Mouse (Mus musculus) kidney, adult 2 months (tissue): ENCODE measurements around the gene AI464131. TPM values are rescaled to one million over a fixed set of nuclear protein-coding genes. Genes with fewer than 3 reads are reported as not detected.
"Not testable (repeated sequence)": the region's sequence is repeated elsewhere in the genome, so short reads cannot be mapped to it uniquely, and the experiment has no call there.

Experiments
- DNase-seq: peaks from one replicate; pipeline ENCODE4 v3.0.0; 2021
- H3K27ac ChIP-seq: fragments of 200-500 bp; 2 replicates; pipeline ENCODE4 v1.5.1; 2012; ENCODE audit warnings: low read depth, low read length, control low read depth, inconsistent platforms; ENCODE audit not compliant: insufficient read depth
- H3K27me3 ChIP-seq: fragments of 200-500 bp; replicated peaks from 2 replicates; pipeline ENCODE4 v1.6.1; 2012; ENCODE audit warnings: mild to moderate bottlenecking, moderate library complexity, low read length, inconsistent platforms; ENCODE audit not compliant: control insufficient read depth, insufficient read depth
- H3K36me3 ChIP-seq: fragments of 200-500 bp; 2 replicates; pipeline ENCODE4 v1.6.1; 2012; ENCODE audit warnings: mild to moderate bottlenecking, moderate library complexity, low read length, inconsistent platforms; ENCODE audit not compliant: control insufficient read depth, insufficient read depth
- H3K4me1 ChIP-seq: fragments of 200-500 bp; 2 replicates; pipeline ENCODE4 v1.6.1; 2011; ENCODE audit warnings: low read length; ENCODE audit not compliant: control insufficient read depth, insufficient read depth
- H3K4me3 ChIP-seq: fragments of 200-500 bp; 2 replicates; pipeline ENCODE4 v1.5.1; 2011; ENCODE audit warnings: mild to moderate bottlenecking, low read depth, low read length, control low read depth; ENCODE audit not compliant: insufficient read depth
- CTCF ChIP-seq: fragments of 200-500 bp; conservative IDR thresholded peaks from 2 replicates; pipeline ENCODE4 v1.5.1; 2011; ENCODE audit warnings: low read depth, mild to moderate bottlenecking, control low read depth, low read length, moderate library complexity, mixed read lengths; ENCODE audit not compliant: insufficient read depth, insufficient read length
- POLR2A ChIP-seq: fragments of 200-500 bp; IDR thresholded peaks from one replicate; pipeline ENCODE4 v1.6.1; 2011; ENCODE audit warnings: low read depth, low read length, control low read depth
- WGBS: fragments of 180-500 bp; shearing (Covaris S2); methylation state at CpG from one replicate; pipeline ENCODE4 v1.1.7; 2018; 5-methylcytosine and 5-hydroxymethylcytosine counted together
- polyA plus RNA-seq: library from polyadenylated mRNA; depleted of rRNA; stranded (reverse); fragments of >200 nt; gene quantifications from 2 replicates; pipeline ENCODE4 v1.2.3, GENCODE M21; 2012

The AI464131 gene
- polyA plus RNA-seq, 1 experiment = 23.1 TPM

- TF ChIP-seq POLR2A (no peak), CTCF (no peak)
Observed at GRCm38 (mm10) chr4:41470684-41471383, 32.0 kb downstream of the AI464131 start.

GRCm38 (mm10) chr4:41470051-41470683 is 32.7 kb downstream of the AI464131 start:
- Histone ChIP-seq H3K27ac (no peak overlapping the region), H3K4me3 (no peak overlapping the region), H3K27me3 (no peaks in the 10 kb centered on the region), H3K36me3 (no peaks in the 10 kb centered on the region), H3K4me1 (peaks cover 5% of the 10 kb centered on the region; the same call in 1 of the 2 replicates)
- TF ChIP-seq CTCF = no peak
- TF ChIP-seq POLR2A = no peak
- DNase-seq = no peak
- 78% methylated on average over 7 of the region's 7 CpGs for WGBS

More at GRCm38 (mm10) chr4:41470684-41471383, 32.0 kb downstream of the AI464131 start:
- DNase-seq = peak; percentile 25
- no peaks in the 10 kb centered on the region for H3K36me3 ChIP-seq
- H3K27me3 ChIP-seq = no peaks in the 10 kb centered on the region
- no peak overlapping the region for H3K4me3 ChIP-seq
- H3K4me1 ChIP-seq = peaks cover 5% of the 10 kb centered on the region; the same call in 1 of the 2 replicates
- 72% methylated on average over 5 of the region's 5 CpGs for WGBS
- no peak overlapping the region for H3K27ac ChIP-seq

GRCm38 (mm10) chr4:41469199-41469598 is 33.7 kb downstream of the AI464131 start:
- Histone ChIP-seq H3K27ac (peak overlapping the region; percentile 80), H3K36me3 (no peaks in the 10 kb centered on the region), H3K27me3 (no peaks in the 10 kb centered on the region), H3K4me1 (peaks cover 5% of the 10 kb centered on the region; the same call in 1 of the 2 replicates), H3K4me3 (no peak overlapping the region)
- TF ChIP-seq CTCF = no peak
- TF ChIP-seq POLR2A = no peak
- 56% methylated on average over 10 of the region's 10 CpGs for WGBS
- no peak for DNase-seq

DNA sequence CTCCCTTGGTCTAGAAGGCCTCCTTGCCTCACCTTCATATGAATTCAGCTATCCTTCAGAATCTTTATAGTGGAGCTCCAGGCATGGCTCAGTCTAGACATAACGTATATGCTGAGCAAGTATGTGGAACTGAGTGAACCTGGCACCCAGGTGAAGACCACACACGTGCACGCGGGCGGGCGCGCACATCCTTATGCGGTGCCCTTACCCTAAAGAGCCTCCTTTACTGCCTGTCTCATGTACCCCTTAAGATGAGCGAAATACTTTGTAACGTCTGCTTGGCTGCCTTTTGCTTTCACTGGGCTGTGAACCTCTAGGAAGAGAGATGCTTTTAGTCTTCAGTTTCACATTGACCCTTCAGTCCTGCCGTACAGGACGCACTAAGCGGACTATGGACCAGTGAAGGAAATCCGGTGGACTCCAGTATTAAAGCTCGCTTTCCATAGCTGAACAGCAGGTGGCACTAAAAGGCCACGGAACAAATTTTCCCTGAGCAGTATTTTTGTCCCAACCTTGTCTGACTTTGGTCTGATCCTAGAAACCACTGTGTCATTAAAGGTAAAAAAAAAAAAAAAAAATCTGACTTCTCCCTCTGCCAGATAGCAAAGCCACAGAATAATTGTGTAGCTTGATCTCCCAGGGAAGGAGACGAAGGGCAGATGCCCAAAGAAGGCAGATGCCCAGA is 34.3 kb downstream of the AI464131 start:
- H3K4me1 ChIP-seq = peaks cover 7% of the 10 kb centered on the region; the same call in 1 of the 2 replicates
- WGBS = 45% methylated on average over 17 of the region's 17 CpGs
- DNase-seq = peak; percentile 83

DNA sequence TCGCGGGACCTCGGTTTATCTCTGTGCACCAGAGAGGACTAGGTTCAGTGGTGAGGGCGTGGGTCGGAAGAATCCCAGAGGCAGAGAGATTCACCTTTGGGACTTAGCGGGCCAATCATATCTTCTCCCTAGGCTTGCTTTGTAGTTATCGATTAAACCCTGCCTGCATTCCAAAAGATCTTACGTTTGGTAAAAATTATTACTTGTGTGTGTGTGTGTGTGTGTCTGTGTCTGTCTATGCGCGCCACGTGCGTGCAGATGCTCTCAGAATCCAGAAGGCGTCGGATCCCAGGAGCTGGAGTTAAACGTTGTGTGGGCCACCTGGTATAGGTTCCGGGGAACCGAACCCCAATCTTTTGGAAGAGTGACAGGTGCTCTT is 37.6 kb downstream of the AI464131 start:
- Histone ChIP-seq H3K27me3 (no peaks in the 10 kb centered on the region), H3K27ac (peak overlapping the region; percentile 72; the same call in 1 of the 2 replicates), H3K4me1 (peaks cover 7% of the 10 kb centered on the region; the same call in 1 of the 2 replicates), H3K36me3 (no peaks in the 10 kb centered on the region), H3K4me3 (peak overlapping the region; percentile 77)
- TF ChIP-seq POLR2A = no peak
- TF ChIP-seq CTCF = no peak
- no peak for DNase-seq
- WGBS = 4% methylated on average over 17 of the region's 17 CpGs

More for the DNA sequence above, 34.3 kb downstream of the AI464131 start:
- Histone ChIP-seq H3K36me3 (no peaks in the 10 kb centered on the region), H3K27ac (peak overlapping the region; percentile 80; the same call in 1 of the 2 replicates), H3K4me3 (no peak overlapping the region), H3K27me3 (no peaks in the 10 kb centered on the region)
- peak; percentile 70 for TF ChIP-seq CTCF
- TF ChIP-seq POLR2A = no peak

- peak; percentile 100 for DNase-seq
- TF ChIP-seq POLR2A (no peak), CTCF (no peak)
- under 1% methylated on average over 70 of the region's 70 CpGs for WGBS
Observed at GRCm38 (mm10) chr4:41464345-41465286, 38.3 kb downstream of the AI464131 start, which contains the start of the genes Kif24 and Nudt2. Gene Kif24, minus strand, starts transcription at chr4:41464887. Gene Nudt2, plus strand, starts transcription at chr4:41465151.

GRCm38 (mm10) chr4:41463051-41463738 is 39.7 kb downstream of the AI464131 start:
- not testable (repeated sequence) for H3K4me3 ChIP-seq, H3K27ac ChIP-seq, DNase-seq, H3K4me1 ChIP-seq, H3K36me3 ChIP-seq, H3K27me3 ChIP-seq
- WGBS = 64% methylated on average over 3 of the region's 3 CpGs

More at GRCm38 (mm10) chr4:41464345-41465286, 38.3 kb downstream of the AI464131 start, which contains the start of the genes Kif24 and Nudt2:
- H3K27ac ChIP-seq = peak within 1 kb of the TSS; percentile 72; the same call in 1 of the 2 replicates
- H3K27me3 ChIP-seq = no peaks in the 10 kb centered on the region
- H3K4me3 ChIP-seq = peak within 1 kb of the TSS; percentile 89
- peaks cover 7% of the 10 kb centered on the region; the same call in 1 of the 2 replicates for H3K4me1 ChIP-seq
- H3K36me3 ChIP-seq = no peaks in the 10 kb centered on the region
